Mouse (Mus musculus) induced T-regulatory cell, adult 2 months (primary cell): ENCODE results near the gene Nfe2l3.
A peak's percentile ranks its signal among the peaks of the same experiment; 100 is the strongest.
"Not testable (repeated sequence)": the region's sequence is repeated elsewhere in the genome, so short reads cannot be mapped to it uniquely, and the experiment has no call there.

Source experiments
- DNase-seq: peaks from one replicate; pipeline ENCODE4 v3.0.0-alpha.2; 2012; ENCODE audit warnings: low read depth

Nfe2l3 gene

GRCm38 (mm10) chr6:51432535-51433397 is at the start of gene Nfe2l3:
Nfe2l3 (plus strand) TSS chr6:51432670.
- DNase-seq, result peak; percentile 79

GRCm38 (mm10) chr6:51383769-51384755 is 48.4 kb upstream of the Nfe2l3 start:
- peak; percentile 93 for DNase-seq

- DNase-seq, result no peak
Measured at GRCm38 (mm10) chr6:51390505-51390904, 42.0 kb upstream of the Nfe2l3 start.

- no peak for DNase-seq
Measured at GRCm38 (mm10) chr6:51391816-51392490, 40.5 kb upstream of the Nfe2l3 start.

- no peak for DNase-seq
Measured at GRCm38 (mm10) chr6:51393341-51394128, 38.9 kb upstream of the Nfe2l3 start.

GRCm38 (mm10) chr6:51394367-51394766 is 38.1 kb upstream of the Nfe2l3 start:
- DNase-seq, result not testable (repeated sequence)

GRCm38 (mm10) chr6:51394963-51395362 is 37.5 kb upstream of the Nfe2l3 start:
- DNase-seq, result not testable (repeated sequence)

- DNase-seq, result no peak
Measured at GRCm38 (mm10) chr6:51395486-51395885, 37.0 kb upstream of the Nfe2l3 start.

- DNase-seq, result no peak
Measured at GRCm38 (mm10) chr6:51399113-51399518, 33.4 kb upstream of the Nfe2l3 start.

GRCm38 (mm10) chr6:51401294-51401693 is 31.2 kb upstream of the Nfe2l3 start:
- no peak for DNase-seq

GRCm38 (mm10) chr6:51403598-51403997 is 28.9 kb upstream of the Nfe2l3 start:
- DNase-seq, result no peak

- no peak for DNase-seq
Measured at GRCm38 (mm10) chr6:51404502-51404901, 28.0 kb upstream of the Nfe2l3 start.

- DNase-seq, result no peak
Measured at GRCm38 (mm10) chr6:51416433-51416832, 16.0 kb upstream of the Nfe2l3 start.

- DNase-seq, result no peak
Measured at GRCm38 (mm10) chr6:51417306-51417936, 15.0 kb upstream of the Nfe2l3 start.

- no peak for DNase-seq
Measured at GRCm38 (mm10) chr6:51423466-51424122, 8.9 kb upstream of the Nfe2l3 start.

- DNase-seq, result no peak
Measured at GRCm38 (mm10) chr6:51424537-51424936, 7.9 kb upstream of the Nfe2l3 start.

GRCm38 (mm10) chr6:51434270-51434669 is 1.8 kb downstream of the Nfe2l3 start:
- DNase-seq, result no peak

GRCm38 (mm10) chr6:51437665-51438064 is 5.2 kb downstream of the Nfe2l3 start:
- DNase-seq, result no peak

- DNase-seq, result no peak
Measured at GRCm38 (mm10) chr6:51438826-51439330, 6.4 kb downstream of the Nfe2l3 start.
